Mouse (Mus musculus): ENCODE results near the gene Hoxa2.

DNA sequence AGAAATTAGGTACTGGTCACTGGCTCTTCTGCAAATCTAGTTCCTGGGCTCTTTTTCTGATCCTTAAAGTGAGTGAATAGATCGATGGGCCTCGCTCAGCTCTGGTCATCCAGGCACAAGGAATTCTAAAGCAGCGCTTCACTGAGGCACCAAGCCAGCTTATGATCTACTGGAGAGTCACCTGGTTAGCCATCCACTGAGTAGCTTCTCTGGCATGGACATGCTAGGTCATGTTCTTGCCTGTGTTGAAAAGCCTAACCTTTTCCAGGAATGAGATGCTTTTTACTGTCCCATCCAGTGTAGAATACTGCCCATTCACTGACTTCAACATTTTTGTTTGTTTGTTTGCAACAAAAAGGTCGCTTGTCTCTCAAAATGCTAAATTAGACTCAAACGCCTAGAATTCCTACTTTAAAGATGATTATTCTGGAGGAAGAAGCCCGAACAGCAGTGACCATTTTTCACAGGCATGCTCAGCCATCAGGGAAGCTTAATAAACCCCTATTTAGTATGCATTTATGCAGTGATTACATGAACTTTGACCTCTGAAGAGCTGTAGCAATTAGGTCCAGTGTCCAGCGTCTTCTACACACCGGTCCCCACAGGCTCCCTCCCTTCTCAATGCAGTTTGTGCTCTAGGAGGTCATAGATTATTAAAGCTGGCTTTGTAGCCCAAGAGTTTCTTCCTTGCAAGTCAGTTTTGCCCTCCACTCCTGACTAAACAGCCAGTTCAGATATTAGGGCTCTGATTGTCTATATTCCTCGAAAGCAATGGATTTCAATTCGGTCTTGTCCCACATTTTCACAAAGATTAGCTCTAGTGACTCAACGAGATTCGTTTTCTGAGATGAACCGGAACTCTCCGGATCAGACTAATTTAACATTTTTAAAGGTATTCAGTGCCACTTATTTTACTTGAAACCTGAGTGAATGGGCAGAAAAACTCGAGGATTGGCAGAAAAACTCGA lies 12.1 kb downstream of the Hoxa2 start:
- no peak for TF ChIP-seq CTCF (IDR thresholded peaks at IDR 0.05; ENCODE audit: insufficient read depth, low read length)
- TF ChIP-seq POLR2A (IDR thresholded peaks at IDR 0.05; ENCODE audit: borderline replicate concordance, extremely low read depth, low read depth, low read length), result no peak

Data from lung, adult 2 months (tissue).